Mouse (Mus musculus) lung, postnatal 4 days (tissue): ENCODE data around the gene Memo1.
"Not testable (repeated sequence)": the region's sequence is repeated elsewhere in the genome, so short reads cannot be mapped to it uniquely, and the experiment has no call there.

Experiments
- DNase-seq, 2 experiments: peaks; one replicate each; pipeline ENCODE4 v3.0.0; 2021

The Memo1 gene

GRCm38 (mm10) chr17:74242788-74243187 lies 52.5 kb downstream of the Memo1 start:
- DNase-seq = no peak

- DNase-seq = no peak
These were observed 55.0 kb downstream of the Memo1 start for GRCm38 (mm10) chr17:74240322-74240721.

GRCm38 (mm10) chr17:74228131-74228759 lies 67.1 kb downstream of the Memo1 start:
- no peak for DNase-seq

GRCm38 (mm10) chr17:74217304-74217703 lies 78.0 kb downstream of the Memo1 start:
- no peak for DNase-seq

GRCm38 (mm10) chr17:74212831-74213524 lies 82.3 kb downstream of the Memo1 start:
- not testable (repeated sequence) for DNase-seq

GRCm38 (mm10) chr17:74209143-74209908 lies 86.0 kb downstream of the Memo1 start:
- no peak for DNase-seq

- no peak for DNase-seq
These were observed 99.4 kb downstream of the Memo1 start for GRCm38 (mm10) chr17:74195943-74196342.

- no peak for DNase-seq
These were observed 100.6 kb downstream of the Memo1 start for GRCm38 (mm10) chr17:74194755-74195154.

GRCm38 (mm10) chr17:74193463-74193862 lies 101.9 kb downstream of the Memo1 start:
- DNase-seq = no peak

GRCm38 (mm10) chr17:74191446-74191845 lies 103.9 kb downstream of the Memo1 start:
- no peak for DNase-seq

- peak; percentile 46 to 49 for DNase-seq
These were observed 109.1 kb downstream of the Memo1 start for GRCm38 (mm10) chr17:74186197-74186596.

GRCm38 (mm10) chr17:74184739-74185138 lies 110.6 kb downstream of the Memo1 start:
- DNase-seq = no peak

GRCm38 (mm10) chr17:74180889-74181288 lies 114.4 kb downstream of the Memo1 start:
- DNase-seq = no peak

GRCm38 (mm10) chr17:74179640-74180039 lies 115.7 kb downstream of the Memo1 start:
- not testable (repeated sequence) for DNase-seq

GRCm38 (mm10) chr17:74173726-74174125 lies 121.6 kb downstream of the Memo1 start:
- no peak for DNase-seq

- no peak for DNase-seq
These were observed 122.5 kb downstream of the Memo1 start for GRCm38 (mm10) chr17:74172834-74173233.

- DNase-seq = peak; percentile 71 to 80
These were observed 135.9 kb downstream of the Memo1 start for GRCm38 (mm10) chr17:74159443-74159894.

GRCm38 (mm10) chr17:74158161-74158560 lies 137.2 kb downstream of the Memo1 start:
- no peak for DNase-seq
